Mouse (Mus musculus) neural tube, embryonic 13.5 days (tissue): ENCODE results near the gene Bmpr2. TPM values are rescaled to one million over a fixed set of nuclear protein-coding genes. Genes with fewer than 3 reads are reported as not detected.
A peak's percentile ranks its signal among the peaks of the same experiment; 100 is the strongest.
"Not testable (repeated sequence)": the region's sequence is repeated elsewhere in the genome, so short reads cannot be mapped to it uniquely, and the experiment has no call there.

Source experiments
- ATAC-seq: fragments of 200-750 bp; cut with Nextera tagmentation; 2 replicates; pipeline ENCODE4 v1.8.0; 2017; ENCODE audit warnings: low read depth, mild to moderate bottlenecking, moderate TSS enrichment, moderate library complexity
- H3K27ac ChIP-seq: fragments of 300-500 bp; sonication (generic); replicated peaks from 2 replicates; pipeline ENCODE4 v1.5.1; 2015; ENCODE audit warnings: moderate library complexity, mild to moderate bottlenecking, inconsistent platforms
- H3K27me3 ChIP-seq: fragments of 300-500 bp; sonication (generic); 2 replicates; pipeline ENCODE4 v1.6.1; 2015; ENCODE audit warnings: mild to moderate bottlenecking, inconsistent platforms
- H3K36me3 ChIP-seq: fragments of 300-500 bp; sonication (generic); 2 replicates; pipeline ENCODE4 v1.6.1; 2015; ENCODE audit warnings: mild to moderate bottlenecking, inconsistent platforms
- H3K4me1 ChIP-seq: fragments of 300-500 bp; sonication (generic); replicated peaks from 2 replicates; pipeline ENCODE4 v1.6.1; 2015; ENCODE audit warnings: inconsistent platforms
- H3K4me2 ChIP-seq: fragments of 300-500 bp; sonication (generic); 2 replicates; pipeline ENCODE4 v1.6.1; 2015; ENCODE audit warnings: inconsistent platforms, mild to moderate bottlenecking, moderate library complexity
- H3K4me3 ChIP-seq: fragments of 300-500 bp; sonication (generic); 2 replicates; pipeline ENCODE4 v1.5.1; 2015; ENCODE audit warnings: mild to moderate bottlenecking, inconsistent platforms
- H3K9ac ChIP-seq: fragments of 300-500 bp; sonication (generic); 2 replicates; pipeline ENCODE4 v1.6.1; 2015; ENCODE audit warnings: moderate library complexity, mild to moderate bottlenecking, inconsistent platforms
- H3K9me3 ChIP-seq: fragments of 300-500 bp; sonication (generic); 2 replicates; pipeline ENCODE4 v1.6.1; 2016; ENCODE audit warnings: inconsistent platforms
- WGBS: fragments of 180-500 bp; shearing (Covaris S2); methylation state at CpG from one replicate; pipeline ENCODE4 v1.1.7; 2015; 5-methylcytosine and 5-hydroxymethylcytosine counted together
- polyA plus RNA-seq: library from polyadenylated mRNA; unstranded; fragments of >200 nt; fragmentation: Nextera tagmentation; extraction: Ambion mirVana; gene quantifications from 2 replicates; pipeline ENCODE4 v1.2.1, GENCODE M21; 2015

The Bmpr2 gene
- polyA plus RNA-seq: 11.8 and 13.8 TPM in 2 replicates

- under 1% methylated on average over 75 of the region's 75 CpGs for WGBS
- peak; percentile 94 for ATAC-seq
- Histone ChIP-seq H3K4me2 (peak within 1 kb of the TSS; percentile 91), H3K27ac (peak within 1 kb of the TSS; percentile 99), H3K9ac (peak within 1 kb of the TSS; percentile 85), H3K27me3 (no peaks in the 10 kb centered on the region), H3K36me3 (peaks cover 2% of the 10 kb centered on the region; the same call in 1 of the 2 replicates), H3K4me3 (peak within 1 kb of the TSS; percentile 60), H3K4me1 (peaks cover 29% of the 10 kb centered on the region), H3K9me3 (no peaks in the 10 kb centered on the region)
Measured at GRCm38 (mm10) chr1:59763164-59763768, at the start of gene Bmpr2. Gene Bmpr2 (plus strand): TSS chr1:59763400.

GRCm38 (mm10) chr1:59719900-59720299 lies 43.3 kb upstream of the Bmpr2 start:
- Histone ChIP-seq H3K4me3 (no peak overlapping the region), H3K4me2 (no peak overlapping the region), H3K27ac (no peak overlapping the region), H3K9me3 (no peaks in the 10 kb centered on the region), H3K9ac (no peak overlapping the region), H3K27me3 (no peaks in the 10 kb centered on the region), H3K4me1 (no peaks in the 10 kb centered on the region), H3K36me3 (peaks cover 44% of the 10 kb centered on the region)
- WGBS: 62% methylated on average over 4 of the region's 4 CpGs
- no peak for ATAC-seq

GRCm38 (mm10) chr1:59725661-59726060 lies 37.5 kb upstream of the Bmpr2 start:
- WGBS: 67% methylated on average over 4 of the region's 4 CpGs
- no peak for ATAC-seq
- no peaks in the 10 kb centered on the region for H3K4me1 ChIP-seq
- H3K27ac ChIP-seq: no peak overlapping the region
- H3K9ac ChIP-seq: no peak overlapping the region
- H3K4me3 ChIP-seq: no peak overlapping the region
- H3K9me3 ChIP-seq: no peaks in the 10 kb centered on the region
- no peak overlapping the region for H3K4me2 ChIP-seq
- peaks cover 11% of the 10 kb centered on the region; the same call in 1 of the 2 replicates for H3K36me3 ChIP-seq
- H3K27me3 ChIP-seq: no peaks in the 10 kb centered on the region

GRCm38 (mm10) chr1:59730106-59730505 lies 33.1 kb upstream of the Bmpr2 start:
- Histone ChIP-seq H3K9me3 (no peaks in the 10 kb centered on the region), H3K4me3 (no peak overlapping the region), H3K27me3 (no peaks in the 10 kb centered on the region), H3K36me3 (no peaks in the 10 kb centered on the region), H3K9ac (no peak overlapping the region), H3K27ac (no peak overlapping the region), H3K4me2 (no peak overlapping the region), H3K4me1 (no peaks in the 10 kb centered on the region)
- WGBS: 88% methylated on average over 8 of the region's 8 CpGs
- no peak for ATAC-seq

- Histone ChIP-seq H3K4me2 (no peak overlapping the region), H3K27ac (no peak overlapping the region), H3K9ac (no peak overlapping the region), H3K36me3 (no peaks in the 10 kb centered on the region), H3K4me1 (no peaks in the 10 kb centered on the region), H3K9me3 (no peaks in the 10 kb centered on the region), H3K27me3 (no peaks in the 10 kb centered on the region), H3K4me3 (no peak overlapping the region)
- WGBS: 67% methylated on average over 4 of the region's 4 CpGs
- ATAC-seq: no peak
Measured at GRCm38 (mm10) chr1:59730737-59731136, 32.5 kb upstream of the Bmpr2 start.

GRCm38 (mm10) chr1:59734076-59734475 lies 29.1 kb upstream of the Bmpr2 start:
- H3K36me3 ChIP-seq: no peaks in the 10 kb centered on the region
- no peak for ATAC-seq
- no peak overlapping the region for H3K4me2 ChIP-seq

GRCm38 (mm10) chr1:59738768-59739414 lies 24.3 kb upstream of the Bmpr2 start:
- Histone ChIP-seq H3K27ac (no peak overlapping the region), H3K9me3 (no peaks in the 10 kb centered on the region; the same call in 1 of the 2 replicates), H3K4me1 (no peaks in the 10 kb centered on the region), H3K4me2 (no peak overlapping the region), H3K27me3 (no peaks in the 10 kb centered on the region), H3K36me3 (no peaks in the 10 kb centered on the region), H3K4me3 (no peak overlapping the region), H3K9ac (no peak overlapping the region)
- 85% methylated on average over 6 of the region's 6 CpGs for WGBS
- ATAC-seq: no peak

More at GRCm38 (mm10) chr1:59734076-59734475, 29.1 kb upstream of the Bmpr2 start:
- 82% methylated on average over 6 of the region's 6 CpGs for WGBS
- no peak overlapping the region for H3K27ac ChIP-seq
- no peaks in the 10 kb centered on the region for H3K4me1 ChIP-seq
- no peaks in the 10 kb centered on the region for H3K27me3 ChIP-seq
- no peak overlapping the region for H3K9ac ChIP-seq
- no peak overlapping the region for H3K4me3 ChIP-seq
- H3K9me3 ChIP-seq: no peaks in the 10 kb centered on the region

GRCm38 (mm10) chr1:59739577-59740354 lies 23.4 kb upstream of the Bmpr2 start:
- Histone ChIP-seq H3K4me2 (no peak overlapping the region), H3K27me3 (no peaks in the 10 kb centered on the region), H3K36me3 (no peaks in the 10 kb centered on the region), H3K9me3 (no peaks in the 10 kb centered on the region; the same call in 1 of the 2 replicates), H3K4me3 (no peak overlapping the region), H3K4me1 (no peaks in the 10 kb centered on the region), H3K9ac (no peak overlapping the region), H3K27ac (no peak overlapping the region)
- ATAC-seq: no peak
- WGBS: 76% methylated on average over 17 of the region's 17 CpGs

- 77% methylated on average over 2 of the region's 2 CpGs for WGBS
- ATAC-seq: no peak
- Histone ChIP-seq H3K9ac (no peak overlapping the region), H3K27me3 (no peaks in the 10 kb centered on the region), H3K4me2 (no peak overlapping the region), H3K4me1 (no peaks in the 10 kb centered on the region), H3K9me3 (no peaks in the 10 kb centered on the region), H3K27ac (no peak overlapping the region), H3K4me3 (no peak overlapping the region), H3K36me3 (no peaks in the 10 kb centered on the region)
Measured at GRCm38 (mm10) chr1:59749047-59749446, 14.2 kb upstream of the Bmpr2 start.

GRCm38 (mm10) chr1:59749724-59750123 lies 13.5 kb upstream of the Bmpr2 start:
- not testable (repeated sequence) for H3K27me3 ChIP-seq, ATAC-seq, H3K4me3 ChIP-seq, H3K9me3 ChIP-seq, H3K36me3 ChIP-seq, H3K4me2 ChIP-seq, H3K4me1 ChIP-seq, H3K27ac ChIP-seq, H3K9ac ChIP-seq
- WGBS: 72% methylated on average over 5 of the region's 5 CpGs

GRCm38 (mm10) chr1:59755298-59755697 lies 7.9 kb upstream of the Bmpr2 start:
- no peak overlapping the region for H3K27ac ChIP-seq
- 33% methylated on average over 1 of the region's 1 CpGs for WGBS
- no peak overlapping the region for H3K4me3 ChIP-seq
- no peak overlapping the region for H3K4me2 ChIP-seq
- no peaks in the 10 kb centered on the region for H3K4me1 ChIP-seq
- no peak for ATAC-seq
- H3K36me3 ChIP-seq: no peaks in the 10 kb centered on the region
- no peaks in the 10 kb centered on the region for H3K27me3 ChIP-seq
- no peak overlapping the region for H3K9ac ChIP-seq
- no peaks in the 10 kb centered on the region for H3K9me3 ChIP-seq

- 76% methylated on average over 1 of the region's 1 CpGs for WGBS
- H3K9ac ChIP-seq: no peak overlapping the region
- no peak overlapping the region for H3K27ac ChIP-seq
- H3K9me3 ChIP-seq: no peaks in the 10 kb centered on the region
- no peak for ATAC-seq
- H3K36me3 ChIP-seq: no peaks in the 10 kb centered on the region
- H3K4me2 ChIP-seq: no peak overlapping the region
- H3K27me3 ChIP-seq: no peaks in the 10 kb centered on the region
- peaks cover 4% of the 10 kb centered on the region for H3K4me1 ChIP-seq
- no peak overlapping the region for H3K4me3 ChIP-seq
Measured at GRCm38 (mm10) chr1:59758325-59758724, 4.9 kb upstream of the Bmpr2 start.
